Mouse (Mus musculus) liver, embryonic 14.5 days (tissue): ENCODE data around the gene Fkbp8.

Experiments
- CTCF ChIP-seq: IDR thresholded peaks from 2 replicates; pipeline ENCODE4 v1.5.1; 2016; ENCODE audit warnings: antibody characterized with exemption, low read depth, control low read depth
- EP300 ChIP-seq: IDR thresholded peaks from 2 replicates; pipeline ENCODE4 v1.6.1; 2016; ENCODE audit warnings: antibody characterized with exemption, low read depth

- TF ChIP-seq EP300: no peak
- no peak for TF ChIP-seq CTCF
These were observed 44.6 kb upstream of the Fkbp8 start for GRCm38 (mm10) chr8:70482943-70483342.
